Mouse (Mus musculus) macrophage (primary cell): ENCODE data around the gene Pde4b. TPM values are rescaled to one million over a fixed set of nuclear protein-coding genes. Genes with fewer than 3 reads are reported as not detected.

Experiments used
- H3K27ac ChIP-seq: fragments of 350-480 bp; formaldehyde crosslinking; 2 replicates; pipeline ENCODE4 v1.9.0; 2021
- H3K36me3 ChIP-seq: fragments of 350-480 bp; formaldehyde crosslinking; 2 replicates; pipeline ENCODE4 v1.9.0; 2021; ENCODE audit errors: inconsistent target
- H3K4me3 ChIP-seq: fragments of 350-480 bp; formaldehyde crosslinking; 2 replicates; pipeline ENCODE4 v1.9.0; 2021; ENCODE audit errors: inconsistent target
- H3K79me2 ChIP-seq: fragments of 350-480 bp; formaldehyde crosslinking; 2 replicates; pipeline ENCODE4 v1.9.0; 2021; ENCODE audit errors: inconsistent target
- WGBS: methylation state at CpG from one replicate; pipeline ENCODE4 v1.1.7; 2026; ENCODE audit warnings: inconsistent platforms; ENCODE audit not compliant: missing documents; 5-methylcytosine and 5-hydroxymethylcytosine counted together
- polyA plus RNA-seq: library from polyadenylated mRNA; stranded (reverse); fragments of 250-400 nt; gene quantifications from 3 replicates; pipeline ENCODE4 v1.2.4, GENCODE M21; 2018; ENCODE audit warnings: inconsistent platforms

Pde4b gene
- polyA plus RNA-seq, 1 experiment from 2014 or later, result 9.6 TPM

GRCm38 (mm10) chr4:102235151-102235550 lies 147.8 kb downstream of the Pde4b start:
- Histone ChIP-seq H3K36me3 (no peaks in the 10 kb centered on the region), H3K79me2 (no peaks in the 10 kb centered on the region), H3K27ac (no peak overlapping the region), H3K4me3 (no peak overlapping the region)
- 91% methylated on average over 2 of the region's 2 CpGs for WGBS

- 93% methylated on average over 2 of the region's 2 CpGs for WGBS
Measured at GRCm38 (mm10) chr4:102239102-102239501, 151.8 kb downstream of the Pde4b start.

GRCm38 (mm10) chr4:102239657-102240390 lies 152.5 kb downstream of the Pde4b start:
- 93% methylated on average over 12 of the region's 12 CpGs for WGBS
- no peaks in the 10 kb centered on the region for H3K36me3 ChIP-seq

More at GRCm38 (mm10) chr4:102239102-102239501, 151.8 kb downstream of the Pde4b start:
- Histone ChIP-seq H3K79me2 (no peaks in the 10 kb centered on the region), H3K36me3 (no peaks in the 10 kb centered on the region), H3K27ac (no peak overlapping the region), H3K4me3 (no peak overlapping the region)

GRCm38 (mm10) chr4:102240754-102241427 lies 153.5 kb downstream of the Pde4b start:
- no peaks in the 10 kb centered on the region for H3K36me3 ChIP-seq
- H3K79me2 ChIP-seq, result no peaks in the 10 kb centered on the region
- no peak overlapping the region for H3K27ac ChIP-seq
- 62% methylated on average over 8 of the region's 8 CpGs for WGBS
- no peak overlapping the region for H3K4me3 ChIP-seq

More at GRCm38 (mm10) chr4:102239657-102240390, 152.5 kb downstream of the Pde4b start:
- H3K79me2 ChIP-seq, result no peaks in the 10 kb centered on the region
- no peak overlapping the region for H3K27ac ChIP-seq
- no peak overlapping the region for H3K4me3 ChIP-seq

GRCm38 (mm10) chr4:102253994-102254393 lies 166.7 kb downstream of the Pde4b start:
- Histone ChIP-seq H3K36me3 (no peaks in the 10 kb centered on the region), H3K4me3 (no peak overlapping the region), H3K79me2 (no peaks in the 10 kb centered on the region), H3K27ac (no peak overlapping the region)

GRCm38 (mm10) chr4:102254466-102255294 lies 167.3 kb downstream of the Pde4b start:
- Histone ChIP-seq H3K4me3 (no peak overlapping the region), H3K27ac (no peak overlapping the region), H3K79me2 (no peaks in the 10 kb centered on the region), H3K36me3 (no peaks in the 10 kb centered on the region)
- WGBS, result 29% methylated on average over 15 of the region's 15 CpGs

GRCm38 (mm10) chr4:102255295-102255670 lies 167.9 kb downstream of the Pde4b start:
- 79% methylated on average over 9 of the region's 9 CpGs for WGBS
- Histone ChIP-seq H3K27ac (no peak overlapping the region), H3K4me3 (no peak overlapping the region), H3K36me3 (no peaks in the 10 kb centered on the region), H3K79me2 (no peaks in the 10 kb centered on the region)

GRCm38 (mm10) chr4:102256170-102256960 lies 169.0 kb downstream of the Pde4b start:
- Histone ChIP-seq H3K27ac (no peak overlapping the region), H3K79me2 (no peaks in the 10 kb centered on the region), H3K36me3 (no peaks in the 10 kb centered on the region), H3K4me3 (no peak overlapping the region)
- 78% methylated on average over 6 of the region's 6 CpGs for WGBS

- H3K4me3 ChIP-seq, result no peak overlapping the region
Measured at GRCm38 (mm10) chr4:102260216-102260615, 172.9 kb downstream of the Pde4b start.

GRCm38 (mm10) chr4:102272313-102272712 lies 185.0 kb downstream of the Pde4b start:
- 67% methylated on average over 3 of the region's 3 CpGs for WGBS
- H3K4me3 ChIP-seq, result no peak overlapping the region
- no peak overlapping the region for H3K27ac ChIP-seq
- H3K36me3 ChIP-seq, result no peaks in the 10 kb centered on the region
- H3K79me2 ChIP-seq, result no peaks in the 10 kb centered on the region

More at GRCm38 (mm10) chr4:102260216-102260615, 172.9 kb downstream of the Pde4b start:
- Histone ChIP-seq H3K79me2 (no peaks in the 10 kb centered on the region), H3K27ac (no peak overlapping the region), H3K36me3 (no peaks in the 10 kb centered on the region)

- WGBS, result 62% methylated on average over 3 of the region's 4 CpGs
- H3K36me3 ChIP-seq, result no peaks in the 10 kb centered on the region
- H3K4me3 ChIP-seq, result no peak overlapping the region
- no peaks in the 10 kb centered on the region for H3K79me2 ChIP-seq
- H3K27ac ChIP-seq, result no peak overlapping the region
Measured at GRCm38 (mm10) chr4:102272749-102273148, 185.4 kb downstream of the Pde4b start.

- H3K36me3 ChIP-seq, result no peaks in the 10 kb centered on the region
- 75% methylated on average over 4 of the region's 4 CpGs for WGBS
- H3K4me3 ChIP-seq, result no peak overlapping the region
- H3K79me2 ChIP-seq, result no peaks in the 10 kb centered on the region
- H3K27ac ChIP-seq, result no peak overlapping the region
Measured at GRCm38 (mm10) chr4:102275716-102276115, 188.4 kb downstream of the Pde4b start.

GRCm38 (mm10) chr4:102278958-102279357 lies 191.6 kb downstream of the Pde4b start:
- no peaks in the 10 kb centered on the region for H3K36me3 ChIP-seq
- H3K4me3 ChIP-seq, result no peak overlapping the region
- WGBS, result 57% methylated on average over 2 of the region's 2 CpGs
- no peaks in the 10 kb centered on the region for H3K79me2 ChIP-seq
- no peak overlapping the region for H3K27ac ChIP-seq

GRCm38 (mm10) chr4:102287172-102287571 lies 199.8 kb downstream of the Pde4b start:
- no peak overlapping the region for H3K27ac ChIP-seq
- no peaks in the 10 kb centered on the region for H3K79me2 ChIP-seq
- no peak overlapping the region for H3K4me3 ChIP-seq
- no peaks in the 10 kb centered on the region for H3K36me3 ChIP-seq
- WGBS, result 70% methylated on average over 6 of the region's 6 CpGs
